In the genomic region with DNA sequence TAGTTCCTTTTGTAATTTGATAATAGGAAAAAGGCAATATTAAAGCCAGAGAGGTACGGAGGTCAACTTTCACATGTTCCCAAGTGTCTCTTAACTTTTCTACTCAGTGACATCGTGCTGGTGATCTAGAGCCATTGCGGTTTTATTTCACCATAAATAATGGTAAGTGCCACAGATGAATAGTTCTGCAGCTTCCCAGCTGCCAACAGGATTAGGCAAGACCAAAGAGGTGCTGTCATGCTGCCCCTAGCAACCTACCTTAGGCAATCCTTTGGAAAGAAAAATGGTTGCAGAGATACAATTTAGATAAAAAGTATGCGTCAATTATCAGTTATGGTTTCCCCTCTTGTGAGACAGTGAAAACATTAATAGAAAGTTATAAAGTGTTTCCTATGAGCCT, we compare ENCODE assay signal across 18 mouse cellular contexts. TPM values are rescaled to one million over a fixed set of nuclear protein-coding genes. Genes with fewer than 3 reads are reported as not detected.
"Had no signal": no experiment of that assay in that cellular context is flagged by ENCODE, and none has a peak within 500 bp of the region (broad histone marks: within the 10 kb centered on the region; RNA-seq: fewer than 3 reads in every experiment).

No protein-coding gene starts in this region.

- H3K4me3 ChIP-seq: limb, embryonic 13.5 days; liver, embryonic 15.5 days; midbrain, embryonic 10.5 days; midbrain, embryonic 15.5 days; neural tube, embryonic 13.5 days had no signal

- ATAC-seq: midbrain, embryonic 15.5 days had no signal

- H3K4me2 ChIP-seq: limb, embryonic 13.5 days; liver, embryonic 11.5 days; liver, embryonic 15.5 days; lung, embryonic 14.5 days; midbrain, embryonic 15.5 days; neural tube, embryonic 13.5 days had no signal

- H3K27ac ChIP-seq: kidney, postnatal 0 days; limb, embryonic 13.5 days; liver, embryonic 15.5 days; midbrain, embryonic 10.5 days; midbrain, embryonic 15.5 days; neural tube, embryonic 13.5 days had no signal

- DNase-seq: kidney, adult 9 months; kidney, postnatal 36 days; layer of hippocampus, adult 9-11 months; layer of hippocampus, postnatal 36 days; left cerebral cortex, postnatal 4 days; lung, embryonic 14.5 days; lung, postnatal 10 days; lung, postnatal 4 days; right cerebral cortex, postnatal 25 days; thymus, postnatal 36 days had no signal

- H3K27me3 ChIP-seq: limb, embryonic 13.5 days; liver, embryonic 15.5 days; midbrain, embryonic 15.5 days; neural tube, embryonic 13.5 days had no signal

- H3K9me3 ChIP-seq: limb, embryonic 13.5 days; liver, embryonic 15.5 days; midbrain, embryonic 10.5 days; midbrain, embryonic 15.5 days; neural tube, embryonic 13.5 days had no signal

- H3K9ac ChIP-seq: limb, embryonic 13.5 days; liver, embryonic 15.5 days; lung, embryonic 14.5 days; midbrain, embryonic 15.5 days; neural tube, embryonic 13.5 days had no signal

- H3K4me1 ChIP-seq: limb, embryonic 13.5 days; liver, embryonic 15.5 days; midbrain, embryonic 10.5 days; midbrain, embryonic 15.5 days; neural tube, embryonic 13.5 days had no signal

- H3K36me3 ChIP-seq: limb, embryonic 13.5 days; liver, embryonic 15.5 days; midbrain, embryonic 10.5 days; midbrain, embryonic 15.5 days; neural tube, embryonic 13.5 days had no signal

RNA-seq across cellular contexts. Expression of gene Il1r2, which starts 54.6 kb away (rescaled TPM):
- total RNA-seq: layer of hippocampus, adult 18-20 months; layer of hippocampus, postnatal 36 days had no signal
